Mouse (Mus musculus): Measurements from ENCODE around the gene Fam170b. TPM values are rescaled to one million over a fixed set of nuclear protein-coding genes. Genes with fewer than 3 reads are reported as not detected.

Fam170b gene
- total and polyA plus RNA-seq, 3 experiments = 0.10 TPM; not detected in 2

DNA sequence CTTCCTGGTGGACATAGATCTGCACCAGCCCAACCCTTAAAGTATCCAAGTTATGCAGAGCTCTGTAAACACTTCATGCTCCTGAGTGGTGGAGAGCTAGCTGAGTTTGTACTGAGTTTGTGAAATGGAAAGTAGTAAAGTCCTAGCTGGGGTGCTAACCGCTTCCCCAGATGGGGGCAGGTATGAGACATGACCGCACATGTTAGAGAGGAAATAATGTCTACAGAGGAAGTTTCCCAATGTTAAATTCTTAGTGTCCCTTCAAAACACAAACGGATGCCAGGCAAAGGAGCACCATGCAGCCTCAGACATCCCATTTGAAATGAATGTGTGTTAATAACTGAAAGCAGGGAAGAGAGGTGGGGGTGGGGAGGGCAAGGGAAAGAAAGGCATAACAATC lies 9.9 kb upstream of the Fam170b start:
- Histone ChIP-seq H3K27ac (no peak overlapping the region), H3K36me3 (ENCODE audit: control insufficient read depth, insufficient read depth, low read length) (no peaks in the 10 kb centered on the region), H3K9ac (ENCODE audit: low read depth, low read length) (no peak overlapping the region), H3K27me3 (ENCODE audit: control insufficient read depth, insufficient read depth, low read length) (no peaks in the 10 kb centered on the region), H3K4me3 (no peak overlapping the region), H3K4me1 (ENCODE audit: control insufficient read depth, insufficient read depth, low read length) (peaks cover 13% of the 10 kb centered on the region; the same call in 1 of the 2 replicates), H3K79me2 (replicated peaks; ENCODE audit: control insufficient read depth, insufficient read depth, low read length) (no peaks in the 10 kb centered on the region)
- no peak for DNase-seq
- 70% methylated on average over 3 of the region's 3 CpGs for WGBS
- TF ChIP-seq POLR2A (IDR thresholded peaks at IDR 0.05; ENCODE audit: insufficient read depth, low read depth, low read length) (no peak), CTCF (IDR thresholded peaks at IDR 0.05) (no peak), EP300 (IDR thresholded peaks at IDR 0.05; ENCODE audit: insufficient read depth, low read depth, low read length) (no peak)
- intact Hi-C loops (cut with DNase I) = no loop called here

DNA sequence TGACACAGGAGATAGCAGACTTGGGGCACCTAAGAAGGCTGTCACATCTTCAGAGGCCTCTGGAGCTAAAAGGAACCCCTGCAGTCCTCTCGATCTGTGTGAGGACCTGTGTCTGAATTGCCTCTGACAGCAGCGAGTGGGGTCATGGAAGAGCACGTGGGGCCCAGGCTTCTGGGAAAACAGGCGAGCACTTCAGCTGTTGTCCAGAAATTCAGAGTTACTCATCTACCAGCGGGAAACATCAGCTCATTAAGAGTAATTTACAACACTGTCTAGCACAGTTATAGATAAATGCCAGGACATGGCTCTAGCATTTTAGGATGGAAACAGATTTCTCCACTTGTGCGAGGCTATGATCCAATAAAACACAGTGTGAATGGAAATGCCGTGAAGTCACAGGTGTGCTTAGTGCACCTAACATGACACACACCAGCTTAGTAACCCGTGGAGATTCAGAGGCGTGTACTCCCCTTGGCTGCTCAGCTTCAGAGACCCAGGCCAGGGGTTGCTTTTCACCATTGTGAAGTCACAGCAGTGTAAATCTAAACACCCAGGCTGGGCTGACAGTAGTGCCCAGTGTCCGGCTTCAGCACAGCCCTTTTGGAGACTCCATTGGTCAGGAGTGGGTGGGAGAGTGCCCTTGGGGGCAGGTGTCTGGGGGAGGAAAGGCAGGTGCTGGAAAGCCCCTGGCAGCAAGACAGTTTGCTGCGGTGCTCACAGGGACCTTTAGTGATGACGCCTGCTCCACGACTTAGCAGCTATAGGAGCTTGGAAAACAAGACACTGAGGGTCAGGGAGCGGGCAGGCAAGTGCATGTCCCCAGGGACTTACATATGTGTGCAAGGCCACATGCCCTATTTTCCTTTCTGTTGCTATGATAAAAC lies 9.3 kb upstream of the Fam170b start:
- intact Hi-C loops (cut with DNase I) = no loop called here
- no peak for DNase-seq
- no peak overlapping the region for H3K9ac ChIP-seq (ENCODE audit: low read depth, low read length)
- H3K36me3 ChIP-seq (ENCODE audit: control insufficient read depth, insufficient read depth, low read length) = no peaks in the 10 kb centered on the region
- H3K4me3 ChIP-seq = no peak overlapping the region
- WGBS = 79% methylated on average over 14 of the region's 14 CpGs
- H3K27ac ChIP-seq = no peak overlapping the region
- H3K27me3 ChIP-seq (ENCODE audit: control insufficient read depth, insufficient read depth, low read length) = no peaks in the 10 kb centered on the region
- TF ChIP-seq EP300 (IDR thresholded peaks at IDR 0.05; ENCODE audit: insufficient read depth, low read depth, low read length) (no peak), CTCF (IDR thresholded peaks at IDR 0.05) (no peak), POLR2A (IDR thresholded peaks at IDR 0.05; ENCODE audit: insufficient read depth, low read depth, low read length) (no peak)
- no peaks in the 10 kb centered on the region for H3K79me2 ChIP-seq (replicated peaks; ENCODE audit: control insufficient read depth, insufficient read depth, low read length)
- peaks cover 13% of the 10 kb centered on the region; the same call in 1 of the 2 replicates for H3K4me1 ChIP-seq (ENCODE audit: control insufficient read depth, insufficient read depth, low read length)

DNA sequence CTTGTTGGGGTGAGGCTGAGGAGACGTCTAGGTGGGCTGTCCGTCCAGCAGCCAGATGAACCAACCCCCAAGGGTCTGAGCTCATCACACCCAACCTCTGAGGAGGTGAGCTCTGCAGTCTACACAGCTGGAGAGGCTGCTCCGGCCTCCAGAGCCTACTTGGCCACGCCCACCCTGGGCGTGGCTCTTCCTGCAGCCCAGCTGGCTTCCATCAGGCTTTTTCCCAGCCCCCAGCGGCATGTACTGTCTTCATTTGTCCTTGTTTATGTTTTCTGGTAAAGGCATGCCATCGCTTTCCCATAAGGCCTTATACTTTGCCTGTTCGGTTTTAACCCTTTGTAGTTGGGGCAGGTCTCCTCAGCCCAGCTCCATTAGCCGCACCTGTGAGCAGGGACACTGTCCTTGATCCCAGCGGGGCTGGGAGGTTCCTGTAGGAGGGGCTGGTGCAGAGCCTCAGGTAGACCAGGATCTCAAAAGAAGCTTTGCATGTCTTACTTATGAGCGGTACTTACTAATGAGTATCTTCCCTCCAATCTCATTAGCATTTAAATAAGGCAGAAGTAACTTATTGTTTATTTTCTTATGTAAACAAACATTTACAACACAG lies 8.2 kb upstream of the Fam170b start:
- Histone ChIP-seq H3K27ac (no peak overlapping the region), H3K36me3 (ENCODE audit: control insufficient read depth, insufficient read depth, low read length) (no peaks in the 10 kb centered on the region), H3K79me2 (replicated peaks; ENCODE audit: control insufficient read depth, insufficient read depth, low read length) (no peaks in the 10 kb centered on the region), H3K9ac (ENCODE audit: low read depth, low read length) (no peak overlapping the region), H3K4me3 (no peak overlapping the region), H3K27me3 (ENCODE audit: control insufficient read depth, insufficient read depth, low read length) (no peaks in the 10 kb centered on the region), H3K4me1 (ENCODE audit: control insufficient read depth, insufficient read depth, low read length) (peaks cover 13% of the 10 kb centered on the region; the same call in 1 of the 2 replicates)
- TF ChIP-seq POLR2A (IDR thresholded peaks at IDR 0.05; ENCODE audit: insufficient read depth, low read depth, low read length) (no peak), CTCF (IDR thresholded peaks at IDR 0.05) (no peak), EP300 (IDR thresholded peaks at IDR 0.05; ENCODE audit: insufficient read depth, low read depth, low read length) (no peak)
- DNase-seq = peak; percentile 51 to 52
- intact Hi-C loops (cut with DNase I) = no loop called here
- WGBS = 26% methylated on average over 11 of the region's 11 CpGs

DNA sequence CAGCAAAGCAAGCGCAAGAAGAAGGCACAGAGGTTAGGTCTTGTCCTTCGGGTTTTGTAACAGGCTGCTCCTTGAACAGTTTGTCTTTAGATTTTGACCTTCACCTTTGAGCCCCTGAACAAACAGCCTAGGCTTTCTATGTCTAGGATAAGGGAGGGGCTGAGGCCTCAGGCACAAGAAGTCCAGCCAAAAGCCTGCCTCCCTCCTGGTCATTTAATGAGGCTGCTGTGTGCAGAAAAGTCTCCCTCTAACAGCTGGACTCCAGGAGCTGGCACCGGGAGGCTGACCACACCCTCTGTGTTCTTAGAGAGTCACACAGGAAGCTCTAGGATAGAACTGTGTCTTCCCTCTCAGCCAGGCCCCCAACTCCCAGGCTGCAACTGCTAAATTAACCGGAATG lies 6.6 kb upstream of the Fam170b start:
- no peaks in the 10 kb centered on the region for H3K27me3 ChIP-seq (ENCODE audit: control insufficient read depth, insufficient read depth, low read length)
- TF ChIP-seq CTCF (IDR thresholded peaks at IDR 0.05) = no peak
- TF ChIP-seq POLR2A (IDR thresholded peaks at IDR 0.05; ENCODE audit: insufficient read depth, low read depth, low read length) = no peak
- TF ChIP-seq EP300 (IDR thresholded peaks at IDR 0.05; ENCODE audit: insufficient read depth, low read depth, low read length) = no peak
- H3K4me1 ChIP-seq (ENCODE audit: control insufficient read depth, insufficient read depth, low read length) = peaks cover 13% of the 10 kb centered on the region; the same call in 1 of the 2 replicates
- H3K36me3 ChIP-seq (ENCODE audit: control insufficient read depth, insufficient read depth, low read length) = no peaks in the 10 kb centered on the region
- H3K9ac ChIP-seq (ENCODE audit: low read depth, low read length) = no peak overlapping the region
- no peak overlapping the region for H3K27ac ChIP-seq
- DNase-seq = peak; percentile 63 to 64
- intact Hi-C loops (cut with DNase I) = no loop called here
- no peak overlapping the region for H3K4me3 ChIP-seq
- WGBS = 55% methylated on average over 4 of the region's 4 CpGs
- H3K79me2 ChIP-seq (replicated peaks; ENCODE audit: control insufficient read depth, insufficient read depth, low read length) = no peaks in the 10 kb centered on the region

DNA sequence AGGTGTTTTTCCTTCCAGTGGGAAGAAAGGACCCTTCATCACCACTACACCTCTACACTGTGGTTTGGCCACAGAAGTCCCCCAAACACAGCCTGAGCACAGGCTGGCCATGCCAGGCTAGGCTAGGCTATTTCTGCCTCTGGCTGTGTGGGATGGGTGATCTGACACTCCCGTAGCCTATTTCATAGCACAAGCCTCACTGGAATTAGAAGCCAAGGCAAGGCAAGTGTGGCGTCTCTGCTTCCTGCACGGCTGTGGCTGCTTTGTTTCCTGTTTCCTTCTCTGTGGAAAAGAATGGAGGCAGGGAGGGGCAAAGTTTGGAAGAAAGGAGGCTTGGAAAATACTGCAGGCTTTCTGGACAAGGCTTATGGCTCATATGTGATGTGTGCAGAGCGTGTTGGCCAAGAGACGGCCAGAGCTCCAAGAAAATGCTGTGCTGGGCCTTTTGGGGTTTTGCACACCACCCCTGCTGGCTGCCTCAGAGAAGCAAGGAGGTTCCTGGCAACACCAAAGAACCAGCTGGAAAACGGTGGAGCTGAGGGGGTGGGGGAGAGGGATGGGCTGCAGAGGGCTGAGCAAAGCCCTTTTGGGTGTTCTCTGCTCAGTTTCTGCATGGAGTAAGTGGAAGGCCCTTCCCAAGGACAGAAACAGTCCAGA lies 5.6 kb upstream of the Fam170b start:
- DNase-seq = peak; percentile 61 to 76

More for the DNA sequence above, 5.6 kb upstream of the Fam170b start:
- WGBS = 35% methylated on average over 6 of the region's 6 CpGs
- TF ChIP-seq CTCF (IDR thresholded peaks at IDR 0.05) (no peak), POLR2A (IDR thresholded peaks at IDR 0.05; ENCODE audit: insufficient read depth, low read depth, low read length) (no peak), EP300 (IDR thresholded peaks at IDR 0.05; ENCODE audit: insufficient read depth, low read depth, low read length) (no peak)
- Histone ChIP-seq H3K79me2 (replicated peaks; ENCODE audit: control insufficient read depth, insufficient read depth, low read length) (no peaks in the 10 kb centered on the region), H3K4me3 (no peak overlapping the region), H3K27me3 (ENCODE audit: control insufficient read depth, insufficient read depth, low read length) (no peaks in the 10 kb centered on the region), H3K9ac (ENCODE audit: low read depth, low read length) (no peak overlapping the region), H3K27ac (peak overlapping the region; percentile 38; the same call in 1 of the 2 replicates), H3K4me1 (ENCODE audit: control insufficient read depth, insufficient read depth, low read length) (peaks cover 13% of the 10 kb centered on the region; the same call in 1 of the 2 replicates), H3K36me3 (ENCODE audit: control insufficient read depth, insufficient read depth, low read length) (no peaks in the 10 kb centered on the region)
- intact Hi-C loops (cut with DNase I) = no loop called here
